16 mouse cellular contexts compared by ENCODE assay signal in genomic region chr13:30170061-30170460, GRCm38 (mm10).
"Had no signal": no experiment of that assay in that cellular context is flagged by ENCODE, and none has a peak within 500 bp of the region (broad histone marks: within the 10 kb centered on the region; RNA-seq: fewer than 3 reads in every experiment).

No protein-coding gene starts in this region.

- H3K4me3 ChIP-seq: neural tube, embryonic 13.5 days; neural tube, embryonic 15.5 days; stomach, embryonic 15.5 days had no signal

- H3K36me3 ChIP-seq: neural tube, embryonic 13.5 days; neural tube, embryonic 15.5 days; stomach, embryonic 15.5 days had no signal

- H3K27ac ChIP-seq: neural tube, embryonic 13.5 days; neural tube, embryonic 15.5 days; stomach, embryonic 15.5 days; stomach, postnatal 0 days had no signal

- H3K4me2 ChIP-seq: neural tube, embryonic 13.5 days; neural tube, embryonic 15.5 days; stomach, embryonic 15.5 days had no signal

- H3K9ac ChIP-seq: neural tube, embryonic 13.5 days; neural tube, embryonic 15.5 days; stomach, embryonic 15.5 days had no signal

- DNase-seq: retina, postnatal 1 day; right cerebral cortex, adult 18-20 months; right cerebral cortex, postnatal 14 days; right cerebral cortex, postnatal 25 days; right cerebral cortex, postnatal 4 days; spleen, adult 18-20 months; thymus, adult 18-20 months; thymus, adult 2 months; thymus, postnatal 14 days; thymus, postnatal 25 days; thymus, postnatal 36 days; thymus, postnatal 4 days had no signal

- H3K9me3 ChIP-seq: neural tube, embryonic 13.5 days; neural tube, embryonic 15.5 days; stomach, embryonic 15.5 days had no signal

- H3K4me1 ChIP-seq: neural tube, embryonic 13.5 days; neural tube, embryonic 15.5 days; stomach, embryonic 15.5 days had no signal

- H3K27me3 ChIP-seq: neural tube, embryonic 13.5 days; neural tube, embryonic 15.5 days; stomach, embryonic 15.5 days had no signal
